Mouse (Mus musculus) spleen, postnatal 10 days (tissue): Measurements from ENCODE around the gene Cltb.
A peak's percentile ranks its signal among the peaks of the same experiment; 100 is the strongest.

Experiments used
- DNase-seq, 2 experiments: peaks; one replicate each; pipeline ENCODE4 v3.0.0; 2021 to 2022; ENCODE audit warnings: low spot score in 2 of 2

Gene Cltb

DNA sequence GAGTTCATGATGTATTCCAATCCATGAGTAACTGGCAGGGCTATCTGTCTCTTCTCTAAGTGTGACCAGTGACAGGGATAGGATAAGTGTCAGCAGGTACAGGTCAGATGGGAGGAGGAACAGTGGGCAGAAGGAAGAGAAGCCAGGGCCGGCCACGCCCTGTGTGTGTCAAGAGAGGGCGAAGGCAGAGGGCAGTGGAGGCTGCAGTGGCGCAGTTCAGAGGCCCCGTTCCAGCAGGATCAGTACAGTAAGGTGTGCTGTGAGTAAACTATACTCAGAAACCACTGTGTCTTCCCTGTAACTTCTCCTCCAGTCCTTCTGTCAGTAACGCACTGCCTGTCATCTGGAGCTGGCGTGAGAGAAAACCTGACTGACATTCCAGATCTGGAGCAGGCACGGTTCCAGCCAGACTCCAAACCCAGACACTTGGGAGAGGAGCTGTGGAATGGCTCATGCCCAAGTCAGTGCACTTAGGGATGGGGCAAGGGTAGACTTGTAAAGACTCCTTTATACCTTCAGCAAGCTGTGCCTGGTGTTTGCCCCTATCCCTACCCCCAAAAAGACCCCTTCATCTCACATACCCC, 14.9 kb downstream of the Cltb start:
- DNase-seq = no peak

DNA sequence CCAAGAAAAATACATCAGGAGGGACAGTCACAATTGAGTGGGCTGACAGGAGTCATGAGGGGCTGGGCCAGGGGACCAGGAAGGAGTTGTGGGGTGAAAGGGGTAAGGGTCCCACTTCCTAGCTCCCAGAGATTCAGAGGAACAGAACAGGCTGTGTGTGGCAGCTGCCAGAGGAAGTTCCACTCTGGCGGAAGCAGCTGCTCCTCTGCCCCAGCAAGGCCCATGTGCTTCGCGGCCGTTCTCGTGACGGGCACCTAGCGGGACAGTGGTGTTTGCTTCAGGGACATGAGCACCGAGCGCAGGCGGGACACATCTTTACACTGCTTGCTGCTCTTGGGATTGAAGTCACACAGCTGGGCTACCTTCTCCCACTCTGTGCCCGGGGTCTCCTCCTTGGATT, 17.5 kb downstream of the Cltb start:
- no peak for DNase-seq

GRCm38 (mm10) chr13:54591776-54592356, 19.3 kb downstream of the Cltb start:
- no peak for DNase-seq

DNA sequence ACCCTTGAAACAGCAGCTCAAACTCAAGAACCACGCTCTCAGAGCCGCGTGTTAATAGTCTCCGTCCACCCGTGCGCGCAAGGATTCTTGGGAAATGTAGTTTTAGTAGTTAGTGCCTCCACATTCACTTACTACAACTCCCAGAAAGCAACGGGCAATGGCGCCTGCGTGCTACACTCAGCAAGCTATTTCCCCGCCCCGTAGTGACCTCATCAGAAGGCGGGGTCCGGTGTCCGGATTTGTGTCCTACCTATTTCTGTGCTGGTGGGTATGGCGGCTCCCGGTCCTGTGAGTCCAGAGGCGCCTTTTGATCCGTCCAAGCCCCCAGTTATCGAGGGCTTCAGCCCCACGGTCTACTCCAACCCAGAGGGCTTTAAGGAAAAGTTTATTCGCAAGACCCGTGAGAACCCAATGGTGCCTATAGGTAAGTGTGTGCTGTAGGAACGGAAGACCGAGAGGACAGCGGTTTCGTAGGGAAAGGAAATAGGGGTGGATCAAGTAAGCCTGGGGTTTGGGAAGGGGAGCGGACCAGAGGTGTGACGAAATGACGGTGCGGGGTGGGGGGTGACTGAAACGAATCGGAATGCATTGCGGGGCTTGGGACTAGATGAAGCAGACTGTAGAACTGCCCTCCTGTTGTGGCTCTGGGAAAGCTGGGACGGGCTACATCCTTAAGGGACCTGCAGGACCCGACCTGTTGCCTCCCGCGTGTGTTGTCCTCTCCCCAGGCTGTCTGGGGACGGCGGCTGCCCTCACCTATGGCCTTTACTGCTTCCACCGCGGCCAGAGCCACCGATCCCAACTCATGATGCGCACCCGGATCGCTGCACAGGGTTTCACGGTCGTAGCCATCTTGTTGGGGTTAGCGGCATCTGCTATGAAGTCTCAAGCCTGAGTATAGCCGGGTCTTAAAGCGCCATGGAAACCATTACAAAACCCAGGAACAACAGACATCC, 20.9 kb downstream of the Cltb start, which contains the start of the genes Nop16 and Higd2a:
Nop16 (minus strand) TSS at position 95 of the 956 bp plus-strand sequence.
Higd2a (plus strand) TSS at position 212 of the 956 bp plus-strand sequence.
- DNase-seq = peak; percentile 90 to 97

DNA sequence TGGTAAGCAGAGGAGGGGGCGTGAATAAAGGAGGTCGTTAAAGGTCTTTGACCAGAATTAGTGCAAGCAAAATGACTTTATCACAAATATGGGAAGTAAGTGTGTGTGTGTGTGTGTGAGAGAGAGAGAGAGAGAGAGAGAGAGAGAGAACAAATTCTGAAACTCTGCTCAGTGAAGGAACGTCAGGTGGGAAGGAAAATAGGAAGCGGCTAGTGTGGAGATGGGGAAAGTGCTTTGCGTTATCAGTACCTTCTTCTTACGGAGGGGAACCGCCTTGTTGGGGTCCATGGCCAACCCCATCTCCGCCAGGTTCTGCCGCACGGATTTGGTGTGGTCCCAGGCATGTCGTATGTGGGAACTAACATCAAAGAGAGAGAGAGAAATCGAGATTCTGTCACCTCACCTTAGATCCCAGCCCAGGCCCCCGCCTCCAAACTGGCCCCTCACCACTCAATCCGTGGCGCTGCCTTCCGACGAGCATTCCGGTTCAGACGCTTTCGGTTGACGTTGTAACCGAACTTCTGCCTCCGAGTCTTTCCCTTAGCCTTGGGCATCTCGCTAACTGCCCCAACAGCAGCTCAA, 21.6 kb downstream of the Cltb start:
- no peak for DNase-seq

DNA sequence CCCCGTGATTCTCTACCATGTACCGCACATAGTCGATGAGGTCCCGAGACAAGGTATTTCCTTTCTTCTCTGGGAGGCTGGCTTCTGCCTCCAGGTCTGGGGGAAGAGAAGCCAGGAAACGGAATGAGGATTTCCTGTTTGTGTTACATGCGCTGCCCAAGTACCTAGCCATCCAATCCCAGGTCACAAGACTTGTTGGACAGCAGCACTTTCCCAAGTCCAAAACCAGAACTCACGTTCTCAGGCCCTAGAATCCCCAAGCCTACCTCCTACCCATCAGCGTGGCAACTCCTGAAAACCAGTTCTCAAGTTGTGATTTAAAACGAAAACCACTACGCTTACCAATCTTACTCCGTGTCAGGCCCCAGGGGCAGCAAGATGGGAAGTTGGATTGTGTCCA, 25.3 kb downstream of the Cltb start:
- DNase-seq = no peak

DNA sequence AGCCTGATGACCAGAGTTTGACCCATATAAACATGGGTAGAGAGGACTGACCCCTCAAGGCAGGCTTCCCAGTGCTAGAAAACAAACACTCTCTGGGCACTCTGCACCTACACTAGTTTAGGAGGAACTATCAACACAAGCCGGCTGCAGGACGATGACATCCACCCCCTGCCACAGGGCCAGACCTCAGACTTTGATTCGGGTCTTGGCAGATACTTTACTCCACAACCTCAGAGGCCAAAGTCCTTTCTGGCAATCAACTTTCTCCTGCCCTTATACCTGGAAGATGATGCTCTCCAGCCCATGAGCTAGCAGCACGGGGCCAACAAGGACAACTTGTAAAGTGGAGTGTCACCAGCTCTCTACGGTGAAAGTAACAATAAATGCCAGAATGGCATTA, 28.3 kb downstream of the Cltb start:
- no peak for DNase-seq

- DNase-seq = no peak
Observed at GRCm38 (mm10) chr13:54582126-54582525, 29.0 kb downstream of the Cltb start.

DNA sequence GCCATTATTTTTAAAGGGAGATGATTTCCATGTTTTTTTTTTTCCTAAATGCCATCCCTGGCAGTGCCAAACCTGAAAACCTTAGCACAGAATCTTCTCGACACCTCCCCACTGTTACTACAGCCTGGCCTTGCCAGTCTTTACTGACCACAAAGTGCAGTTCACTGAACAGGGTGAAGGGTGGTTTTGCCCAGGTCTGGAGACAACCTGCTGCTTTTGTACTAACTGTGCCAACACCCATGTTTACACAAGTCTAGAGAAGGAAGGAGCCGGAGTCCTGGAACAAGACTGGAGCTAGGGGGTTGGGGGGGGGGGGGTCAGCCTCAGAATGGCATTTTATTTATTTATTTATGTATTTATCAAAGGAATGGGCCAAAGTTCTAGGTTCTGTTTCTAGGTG, 29.8 kb downstream of the Cltb start:
- no peak for DNase-seq

- DNase-seq = peak in 1 of 2 experiments; percentile 55
Observed at GRCm38 (mm10) chr13:54577652-54578507, 33.3 kb downstream of the Cltb start.

GRCm38 (mm10) chr13:54575489-54575888, 35.7 kb downstream of the Cltb start:
- DNase-seq = peak in 1 of 2 experiments; percentile 21

- DNase-seq = peak; percentile 40 to 71
Observed at GRCm38 (mm10) chr13:54574854-54575481, 36.2 kb downstream of the Cltb start, which contains the start of gene Arl10. Gene Arl10 (plus strand): TSS chr13:54575015.

DNA sequence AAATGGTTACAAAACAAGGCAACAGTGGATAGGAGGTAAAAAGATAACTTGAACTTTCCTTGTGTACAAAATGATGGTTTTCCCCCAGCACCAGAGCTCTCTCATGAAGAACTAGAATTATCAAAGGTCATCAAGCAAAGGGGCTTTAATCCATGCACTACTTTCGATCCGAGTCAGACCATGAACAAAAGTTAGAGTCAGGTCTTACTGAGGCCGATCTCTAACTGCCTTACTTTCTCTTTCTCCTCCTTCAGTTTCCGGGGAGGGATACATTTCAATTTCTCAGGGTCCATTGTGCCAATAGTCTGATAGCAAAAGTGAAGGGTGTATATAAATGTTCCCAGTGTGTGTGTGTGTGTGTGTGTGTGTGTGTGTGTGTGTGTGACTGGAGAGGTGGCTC, 38.5 kb downstream of the Cltb start:
- no peak for DNase-seq

- no peak for DNase-seq
Observed at GRCm38 (mm10) chr13:54571637-54572036, 39.5 kb downstream of the Cltb start.

GRCm38 (mm10) chr13:54570736-54571135, 40.4 kb downstream of the Cltb start:
- no peak for DNase-seq

- DNase-seq = no peak
Observed at GRCm38 (mm10) chr13:54569282-54569681, 41.9 kb downstream of the Cltb start.

GRCm38 (mm10) chr13:54568380-54568779, 42.8 kb downstream of the Cltb start:
- no peak for DNase-seq

GRCm38 (mm10) chr13:54565594-54566345, 45.4 kb downstream of the Cltb start:
- peak in 1 of 2 experiments; percentile 55 for DNase-seq

DNA sequence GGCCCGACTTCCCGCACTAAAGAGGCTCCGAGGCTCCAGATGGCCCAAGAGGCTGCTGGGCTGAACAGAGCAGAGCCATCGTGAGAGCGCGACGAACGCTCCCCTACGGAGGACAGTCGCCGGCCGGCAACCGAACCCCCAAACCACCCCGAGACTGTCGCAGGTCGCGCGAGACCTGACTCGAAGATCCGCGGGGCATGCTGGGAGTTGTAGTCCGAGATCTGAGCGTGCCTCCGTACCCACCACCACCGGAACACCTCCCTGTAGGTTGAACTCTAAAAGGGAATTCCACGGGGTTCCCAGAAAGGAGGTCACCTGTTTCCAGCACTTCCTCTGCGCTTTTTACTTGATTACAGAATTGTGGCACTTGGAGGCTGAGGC, 46.0 kb downstream of the Cltb start, which contains the start of gene 4833439L19Rik:
4833439L19Rik (minus strand) TSS at position 235 of the 381 bp plus-strand sequence.
- peak; percentile 95 to 99 for DNase-seq
